8 mouse cellular contexts compared by ENCODE assay signal in genomic region chr2:168207883-168208282, GRCm38 (mm10). TPM values are rescaled to one million over a fixed set of nuclear protein-coding genes. Genes with fewer than 3 reads are reported as not detected.
DNase-seq lines count a peak whose midpoint lies in the region; ATAC-seq lines count a peak whose summit lies in the region.

No protein-coding gene starts in this region.

- peaks cover 62% of the 10 kb centered on the region for H3K36me3 ChIP-seq in embryonic facial prominence, embryonic 13.5 days
- peaks cover 57% of the 10 kb centered on the region for H3K36me3 ChIP-seq in intestine, embryonic 14.5 days (ENCODE audit: control insufficient read depth, insufficient read depth, low read length)
- H3K36me3 ChIP-seq in midbrain, embryonic 16.5 days (ENCODE audit: control insufficient read depth, insufficient read depth, low read length), result peaks cover 25% of the 10 kb centered on the region

- no peak for ATAC-seq in embryonic facial prominence, embryonic 13.5 days (ENCODE audit: insufficient number of reproducible peaks, insufficient read depth, low FRiP score, low TSS enrichment, low read depth)
- no peak for ATAC-seq in intestine, embryonic 14.5 days (replicated peaks; ENCODE audit: low FRiP score, low TSS enrichment, low read depth)
- ATAC-seq in midbrain, embryonic 16.5 days, result no peak

- peak overlapping the region; percentile 100; the same call in 1 of the 2 replicates for H3K9ac ChIP-seq in embryonic facial prominence, embryonic 13.5 days
- no peak overlapping the region for H3K9ac ChIP-seq in intestine, embryonic 14.5 days (ENCODE audit: low read length)
- H3K9ac ChIP-seq in midbrain, embryonic 16.5 days (ENCODE audit: low read depth, low read length), result no peak overlapping the region

- no peaks in the 10 kb centered on the region for H3K27me3 ChIP-seq in embryonic facial prominence, embryonic 13.5 days
- no peaks in the 10 kb centered on the region for H3K27me3 ChIP-seq in intestine, embryonic 14.5 days (replicated peaks; ENCODE audit: control insufficient read depth, insufficient read depth, low read length)
- no peaks in the 10 kb centered on the region for H3K27me3 ChIP-seq in midbrain, embryonic 16.5 days (ENCODE audit: control insufficient read depth, insufficient read depth, low read depth, low read length)

- H3K4me3 ChIP-seq in embryonic facial prominence, embryonic 13.5 days, result no peak overlapping the region
- no peak overlapping the region for H3K4me3 ChIP-seq in intestine, embryonic 14.5 days (ENCODE audit: low read depth, low read length)
- H3K4me3 ChIP-seq in midbrain, embryonic 16.5 days (ENCODE audit: low read depth, low read length), result no peak overlapping the region; the same call in 1 of the 2 replicates

- DNase-seq in kidney, adult 9 months, result peak; percentile 39
- no peak for DNase-seq in kidney, postnatal 14 days
- no peak for DNase-seq in intestine, embryonic 14.5 days (ENCODE audit: low spot score)
- DNase-seq in right cerebral cortex, postnatal 10 days (ENCODE audit: low spot score in 2 of 2), result no peak
- no peak for DNase-seq in right cerebral cortex, adult 18-20 months
- DNase-seq in adrenal gland, adult 2 months, result no peak

- 96% methylated on average over 3 of the region's 3 CpGs for WGBS in embryonic facial prominence, embryonic 13.5 days
- 97% methylated on average over 3 of the region's 3 CpGs for WGBS in intestine, embryonic 14.5 days
- 93% methylated on average over 3 of the region's 3 CpGs for WGBS in midbrain, embryonic 16.5 days

- peak overlapping the region; percentile 99 for H3K27ac ChIP-seq in embryonic facial prominence, embryonic 13.5 days
- peak overlapping the region; percentile 99; the same call in 1 of the 2 replicates for H3K27ac ChIP-seq in intestine, embryonic 14.5 days (ENCODE audit: low read depth)
- peak overlapping the region; percentile 99 for H3K27ac ChIP-seq in midbrain, embryonic 16.5 days (ENCODE audit: low read length)

- H3K4me1 ChIP-seq in embryonic facial prominence, embryonic 13.5 days, result peaks cover 22% of the 10 kb centered on the region
- H3K4me1 ChIP-seq in intestine, embryonic 14.5 days (replicated peaks; ENCODE audit: control insufficient read depth, insufficient read depth, low read length), result peaks cover 8% of the 10 kb centered on the region; the same call in 1 of the 2 replicates
- H3K4me1 ChIP-seq in midbrain, embryonic 16.5 days (ENCODE audit: control insufficient read depth, insufficient read depth, low read length), result peaks cover 20% of the 10 kb centered on the region

- H3K9me3 ChIP-seq in embryonic facial prominence, embryonic 13.5 days, result no peaks in the 10 kb centered on the region
- no peaks in the 10 kb centered on the region for H3K9me3 ChIP-seq in intestine, embryonic 14.5 days (ENCODE audit: control insufficient read depth, low read length)
- no peaks in the 10 kb centered on the region for H3K9me3 ChIP-seq in midbrain, embryonic 16.5 days (replicated peaks; ENCODE audit: control insufficient read depth, low read length, poor library complexity, severe bottlenecking)

- H3K4me2 ChIP-seq in embryonic facial prominence, embryonic 13.5 days, result peak overlapping the region; percentile 74
- no peak overlapping the region for H3K4me2 ChIP-seq in intestine, embryonic 14.5 days (ENCODE audit: low read length)
- H3K4me2 ChIP-seq in midbrain, embryonic 16.5 days (ENCODE audit: low read length), result peak overlapping the region; percentile 56

RNA-seq across cellular contexts. Expression of gene Adnp, which starts 1.0 kb away (rescaled TPM):
- 3.1 and 3.9 TPM in 2 replicates for polyA plus RNA-seq in embryonic facial prominence, embryonic 13.5 days (2015; fragmentation: Nextera tagmentation; extraction: Ambion mirVana)
- 3.1 and 3.2 TPM in 2 replicates for polyA plus RNA-seq in intestine, embryonic 14.5 days (2014; fragmentation: Nextera tagmentation; extraction: Ambion mirVana)
- 2.7 and 2.8 TPM in 2 replicates for polyA plus RNA-seq in midbrain, embryonic 16.5 days (2015; fragmentation: Nextera tagmentation; extraction: Ambion mirVana)
- 10 to 100 TPM; 43.9 to 65.5 TPM for total RNA-seq in adrenal gland, adult 2 months (2021)
- 16.4 and 18.6 TPM in 2 replicates for polyA plus RNA-seq in adrenal gland, adult 2 months (2012; rRNA removed)

RNA-seq across cellular contexts. Expression of gene Gm20716, which starts 22.3 kb away (rescaled TPM):
- 26.0 and 29.3 TPM in 2 replicates for polyA plus RNA-seq in embryonic facial prominence, embryonic 13.5 days (2015; fragmentation: Nextera tagmentation; extraction: Ambion mirVana)
- polyA plus RNA-seq in intestine, embryonic 14.5 days (2014; fragmentation: Nextera tagmentation; extraction: Ambion mirVana), result 23.3 and 24.8 TPM in 2 replicates
- 18.2 and 21.7 TPM in 2 replicates for polyA plus RNA-seq in midbrain, embryonic 16.5 days (2015; fragmentation: Nextera tagmentation; extraction: Ambion mirVana)
- 10 to 100 TPM; 26.1 to 27.0 TPM for total RNA-seq in adrenal gland, adult 2 months (2021)
- polyA plus RNA-seq in adrenal gland, adult 2 months (2012; rRNA removed), result not detected in 2 replicates

RNA-seq across cellular contexts. Expression of gene Dpm1, which starts 22.5 kb away (rescaled TPM):
- 96.6 and 99.5 TPM in 2 replicates for polyA plus RNA-seq in embryonic facial prominence, embryonic 13.5 days (2015; fragmentation: Nextera tagmentation; extraction: Ambion mirVana)
- polyA plus RNA-seq in intestine, embryonic 14.5 days (2014; fragmentation: Nextera tagmentation; extraction: Ambion mirVana), result 76.4 and 76.8 TPM in 2 replicates
- polyA plus RNA-seq in midbrain, embryonic 16.5 days (2015; fragmentation: Nextera tagmentation; extraction: Ambion mirVana), result 80.3 and 83.4 TPM in 2 replicates
- 100 to 1,000 TPM; 133 to 138 TPM for total RNA-seq in adrenal gland, adult 2 months (2021)
- 19.3 and 24.8 TPM in 2 replicates for polyA plus RNA-seq in adrenal gland, adult 2 months (2012; rRNA removed)

RNA-seq across cellular contexts. Expression of gene Mocs3, which starts 22.5 kb away (rescaled TPM):
- polyA plus RNA-seq in embryonic facial prominence, embryonic 13.5 days (2015; fragmentation: Nextera tagmentation; extraction: Ambion mirVana), result 7.5 and 7.6 TPM in 2 replicates
- polyA plus RNA-seq in intestine, embryonic 14.5 days (2014; fragmentation: Nextera tagmentation; extraction: Ambion mirVana), result 7.7 and 7.8 TPM in 2 replicates
- 7.5 and 8.5 TPM in 2 replicates for polyA plus RNA-seq in midbrain, embryonic 16.5 days (2015; fragmentation: Nextera tagmentation; extraction: Ambion mirVana)
- 10 to 100 TPM; 11.6 to 16.6 TPM for total RNA-seq in adrenal gland, adult 2 months (2021)
- 70.8 and 82.0 TPM in 2 replicates for polyA plus RNA-seq in adrenal gland, adult 2 months (2012; rRNA removed)

Comparison
In these comparisons a context has a peak if more than half of its experiments do, and no peak if none do; other contexts are left out.
1. RNA of gene Gm20716, which starts 22.3 kb away (polyA plus RNA-seq): 26.0 to 29.3 TPM in embryonic facial prominence, embryonic 13.5 days, 23.3 to 24.8 TPM in intestine, embryonic 14.5 days and 18.2 to 21.7 TPM in midbrain, embryonic 16.5 days; not detected in adrenal gland, adult 2 months; every median in the first group is over 10 times any median in the second.
2. Peak in every context shown above with its lines, with median percentiles within 50 percentile points of each other: H3K27ac ChIP-seq.